Mouse (Mus musculus) cerebellum, postnatal 4 days (tissue): Measurements from ENCODE around the gene Ift57.
A peak's percentile ranks its signal among the peaks of the same experiment; 100 is the strongest.

Experiments
- DNase-seq, 2 experiments: peaks; one replicate each; pipeline ENCODE4 v3.0.0; 2022; ENCODE audit warnings: low spot score in 2 of 2, mixed read lengths in 1 of 2

The Ift57 gene

DNA sequence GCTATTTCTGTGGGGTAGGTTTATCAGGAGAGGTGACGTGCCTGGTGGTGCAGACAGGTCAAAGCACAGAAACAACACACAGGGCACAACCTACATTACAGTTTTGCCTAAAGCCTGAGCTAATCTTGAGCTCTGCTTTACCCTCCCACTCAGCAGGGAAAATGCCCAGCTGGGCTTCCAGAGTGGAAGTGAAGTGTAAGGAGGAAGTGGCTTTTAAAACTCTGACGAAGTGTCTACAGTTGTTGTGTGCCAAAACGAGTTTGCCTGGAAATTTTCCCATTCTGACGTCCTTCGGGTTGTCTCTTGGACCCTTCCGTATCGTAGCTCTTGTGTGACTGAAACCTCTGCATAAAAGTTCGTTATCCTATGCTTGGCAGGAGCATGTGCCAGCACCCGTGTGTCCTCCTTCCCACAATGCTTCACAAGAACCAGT is 93.4 kb downstream of the Ift57 start:
- DNase-seq: no peak

- DNase-seq: no peak
These were observed 94.6 kb downstream of the Ift57 start for GRCm38 (mm10) chr16:49793596-49793995.

DNA sequence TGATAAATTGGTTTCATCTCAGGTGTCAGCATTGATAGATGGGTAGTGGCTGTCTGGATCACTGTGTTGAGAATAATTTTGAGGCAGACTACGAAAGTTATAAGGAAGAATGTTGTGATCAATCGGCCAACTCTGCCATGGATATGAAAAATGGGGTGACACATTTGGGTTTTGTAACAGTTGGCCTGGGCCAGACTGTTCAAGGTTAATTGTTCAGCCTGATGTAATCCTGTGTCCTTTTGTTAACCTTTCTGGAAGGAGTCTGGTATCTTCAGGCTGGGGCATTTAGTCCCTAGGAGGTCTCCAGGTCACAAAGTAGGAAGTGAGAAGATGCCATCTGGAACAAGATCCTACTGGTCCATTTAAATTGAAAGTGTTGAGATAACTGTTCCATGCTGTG is 97.2 kb downstream of the Ift57 start:
- DNase-seq: no peak

GRCm38 (mm10) chr16:49796954-49797353 is 97.9 kb downstream of the Ift57 start:
- DNase-seq: no peak

DNA sequence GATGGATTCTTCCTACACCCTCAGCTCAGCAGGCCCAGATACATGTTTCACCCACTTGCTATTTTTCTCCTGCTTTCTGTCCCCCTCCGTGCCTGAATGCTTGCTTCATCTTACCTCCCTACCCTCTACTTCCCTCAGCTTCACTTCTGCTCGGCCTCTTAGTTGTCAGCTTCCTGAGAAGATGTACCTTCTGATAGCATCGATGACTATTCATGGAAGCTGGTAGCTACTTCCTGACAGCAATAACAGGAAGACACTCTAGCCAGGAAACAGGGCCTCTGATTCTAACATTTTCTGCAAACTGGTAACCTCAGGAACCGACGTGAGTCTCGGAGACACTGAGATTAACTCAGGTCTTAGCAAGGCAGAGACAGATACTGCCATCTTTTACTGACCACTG is 99.8 kb downstream of the Ift57 start:
- no peak for DNase-seq

- DNase-seq: no peak
These were observed 100.8 kb downstream of the Ift57 start, which contains the start of gene Cd47 for GRCm38 (mm10) chr16:49799597-49800561. Gene Cd47, plus strand, starts transcription at chr16:49800533.

- no peak for DNase-seq
These were observed 102.0 kb downstream of the Ift57 start for GRCm38 (mm10) chr16:49800996-49801395.

- no peak for DNase-seq
These were observed 102.4 kb downstream of the Ift57 start for GRCm38 (mm10) chr16:49801399-49801798.

GRCm38 (mm10) chr16:49802993-49803392 is 104.0 kb downstream of the Ift57 start:
- no peak for DNase-seq

DNA sequence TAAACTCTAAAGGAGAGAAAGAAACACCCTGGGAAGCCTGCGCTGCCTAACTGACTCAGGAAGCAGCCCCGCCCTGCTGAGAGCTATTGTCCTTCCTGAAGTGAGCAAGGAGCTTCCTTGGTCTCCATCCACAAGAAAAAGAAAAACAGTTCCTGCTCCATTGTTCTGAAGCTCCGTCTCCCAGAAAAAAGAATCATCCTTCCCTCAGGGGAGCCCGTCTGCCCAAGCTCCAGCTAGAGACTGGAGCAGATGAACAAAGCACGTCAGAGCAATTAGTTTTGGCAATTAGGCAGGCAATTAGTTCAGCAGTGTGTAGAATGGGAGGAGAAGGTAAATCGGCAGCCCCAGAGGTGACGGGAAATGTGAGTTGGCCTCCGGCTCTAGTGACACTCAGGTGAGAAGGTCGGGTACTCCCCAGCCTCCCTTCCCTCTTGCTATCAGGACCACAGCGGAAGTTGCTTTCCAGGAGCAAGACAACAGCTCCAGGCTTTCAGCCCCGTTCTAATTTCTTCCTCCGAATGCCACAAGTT is 105.0 kb downstream of the Ift57 start:
- peak in 1 of 2 experiments; percentile 8 for DNase-seq

- DNase-seq: no peak
These were observed 107.9 kb downstream of the Ift57 start for GRCm38 (mm10) chr16:49806920-49807319.

DNA sequence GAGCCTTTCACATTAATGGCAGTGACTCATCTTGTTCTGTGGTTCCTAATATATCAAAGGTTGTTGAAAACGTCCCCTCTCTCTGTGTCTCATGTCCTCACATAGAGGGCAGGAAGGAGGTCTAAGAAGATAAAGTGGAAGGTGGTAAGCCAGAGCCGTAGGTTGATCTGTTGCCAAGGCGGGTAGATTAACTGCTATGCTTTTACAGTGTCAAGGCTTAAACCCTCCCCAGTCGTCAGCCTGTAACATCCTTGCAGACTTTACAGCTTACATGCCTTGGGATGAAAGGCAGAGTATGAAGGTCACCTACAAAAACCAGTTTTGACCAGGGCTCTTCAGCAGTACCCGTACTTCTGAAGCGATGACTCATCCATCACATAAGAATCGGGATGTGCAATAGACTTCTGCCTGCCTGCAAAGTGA is 108.4 kb downstream of the Ift57 start:
- no peak for DNase-seq

DNA sequence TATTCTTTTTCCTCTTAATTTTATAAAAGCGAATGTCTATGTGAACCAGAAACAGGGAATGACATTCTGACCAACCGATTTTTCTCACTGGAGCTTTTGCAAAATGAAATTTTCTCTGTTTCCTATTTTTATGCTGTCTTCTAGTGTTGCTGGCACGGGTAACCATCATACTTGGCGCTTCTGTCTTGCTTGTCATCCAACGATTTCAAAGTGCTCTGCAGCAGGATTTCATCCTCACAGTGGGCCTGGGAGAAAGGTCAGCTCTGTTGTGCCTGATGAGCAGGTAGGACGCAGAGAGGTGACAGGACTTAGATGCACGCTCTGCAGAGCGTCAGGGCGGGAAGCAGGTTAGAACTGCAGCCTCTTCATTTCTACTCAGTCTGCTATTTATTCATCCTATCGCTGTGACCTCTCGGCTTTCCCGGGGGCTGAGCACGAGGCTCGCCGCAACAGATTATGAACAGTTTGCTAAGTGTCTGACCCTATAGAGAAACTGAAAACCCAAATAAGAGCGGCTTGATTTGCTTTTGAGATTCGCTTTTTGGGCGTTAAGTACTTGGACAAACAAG is 108.9 kb downstream of the Ift57 start:
- DNase-seq: no peak

DNA sequence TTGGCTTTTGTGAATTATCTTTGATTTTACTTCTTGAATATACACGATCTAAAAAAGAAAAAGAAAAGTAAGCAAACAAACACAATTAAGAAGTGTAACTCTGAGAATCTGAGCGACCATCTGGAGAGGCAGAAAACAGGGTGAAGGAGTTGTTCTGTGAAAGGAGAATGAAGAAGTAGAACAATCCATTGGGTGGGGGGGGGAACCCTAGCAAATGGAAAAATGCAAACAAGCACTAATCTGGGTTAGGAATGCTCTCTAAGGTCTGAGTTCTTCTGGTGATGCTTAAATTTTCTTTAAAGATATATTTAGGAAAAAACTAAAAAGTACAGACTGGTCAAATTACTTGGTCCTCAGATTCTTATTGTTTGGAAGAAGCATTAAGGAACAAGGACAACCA is 112.9 kb downstream of the Ift57 start:
- DNase-seq: no peak

DNA sequence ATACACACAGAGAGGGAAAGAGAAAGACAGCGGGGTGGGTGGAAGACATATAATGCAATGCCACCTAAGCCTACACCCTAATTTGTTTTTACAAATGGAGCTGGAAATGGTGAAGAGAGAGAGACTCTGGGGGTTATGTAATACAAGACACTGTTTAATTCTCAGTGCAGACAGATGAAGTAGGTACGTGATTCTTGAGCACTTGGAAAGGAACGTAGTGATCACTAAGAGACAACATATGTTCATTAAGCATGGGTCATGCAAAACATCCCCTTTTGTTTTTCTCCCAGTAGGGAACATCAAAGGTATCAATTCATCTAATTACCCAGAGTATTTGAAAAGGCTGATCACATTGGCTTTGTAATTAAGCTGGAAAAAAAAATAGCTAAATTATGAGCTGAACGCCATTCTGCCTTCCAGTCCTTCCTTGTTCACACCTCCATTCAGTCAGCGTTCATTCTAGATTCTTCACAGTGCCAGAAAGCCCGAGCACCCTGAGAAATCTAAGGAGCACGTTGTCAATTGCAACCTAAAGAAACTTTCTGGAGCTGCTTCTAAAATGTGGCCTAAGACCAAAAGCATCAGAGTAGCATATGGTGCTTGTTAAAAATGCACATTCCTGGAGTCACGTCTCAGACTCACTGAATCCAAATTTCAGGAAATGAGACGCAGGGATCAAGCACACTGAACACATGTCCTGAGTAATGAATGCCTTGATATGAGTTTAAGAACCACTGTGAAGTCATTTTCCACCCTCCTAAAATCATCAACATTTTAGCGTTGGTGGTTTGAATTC is 114.0 kb downstream of the Ift57 start:
- DNase-seq: no peak

DNA sequence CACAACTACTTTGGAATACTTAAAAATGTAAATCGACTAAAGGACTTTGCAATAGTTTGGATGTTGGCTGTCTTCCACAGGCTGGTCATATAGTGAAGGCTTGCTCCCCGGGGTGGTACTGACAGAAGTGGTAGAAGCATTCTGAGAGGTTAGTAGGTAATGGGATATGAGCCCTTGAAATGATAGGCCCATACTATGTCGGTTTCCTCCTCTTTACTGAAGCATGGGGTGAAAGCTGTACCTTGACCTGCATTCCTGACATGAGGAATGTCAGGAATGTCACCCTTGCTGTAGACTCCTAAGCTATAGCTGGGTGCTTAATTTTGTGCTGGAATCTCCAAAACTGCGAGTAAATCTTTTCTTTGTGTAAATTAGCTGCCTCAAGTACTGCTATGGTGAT is 115.4 kb downstream of the Ift57 start:
- DNase-seq: no peak
